Mouse (Mus musculus): ENCODE data around the gene Bcl7b. TPM values are rescaled to one million over a fixed set of nuclear protein-coding genes. Genes with fewer than 3 reads are reported as not detected.

Bcl7b gene
- polyA plus RNA-seq, 1 experiment from 2014 or later = 50.2 TPM

- DNase-seq (no peak), ATAC-seq (ENCODE audit: insufficient read depth) (no peak)
- Histone ChIP-seq H3K4me2 (no peak overlapping the region), H3K4me1 (ENCODE audit: insufficient read depth) (no peaks in the 10 kb centered on the region), H3K9me3 (ENCODE audit: low read depth, low read length) (no peaks in the 10 kb centered on the region), H3K27me3 (ENCODE audit: insufficient read depth, low read length) (no peaks in the 10 kb centered on the region), H3K36me3 (ENCODE audit: insufficient read depth) (peaks cover 93% of the 10 kb centered on the region), H3K4me3 (ENCODE audit: low read depth, low read length) (no peak overlapping the region), H3K27ac (ENCODE audit: low read depth) (no peak overlapping the region), H3K9ac (no peak overlapping the region)
- 85% methylated on average over 4 of the region's 4 CpGs for WGBS
- no peak for TF ChIP-seq CTCF (IDR thresholded peaks at IDR 0.05; ENCODE audit: low read depth)
Measured at GRCm38 (mm10) chr5:135230186-135230585, 62.1 kb downstream of the Bcl7b start.

Small RNA genes within 50 kb of the gene (microRNA-seq; reads per million reads assigned to microRNA genes)
- not detected for gene Gm25315 (ENCODE audit: borderline number of aligned reads)

Other genes starting within 250 kb of the Bcl7b start
- 23.0 and 23.9 TPM in 2 replicates for gene Mettl27, start 235.9 kb upstream of the Bcl7b start, polyA plus RNA-seq (2014; fragmentation: Nextera tagmentation; extraction: Ambion mirVana)
- gene Cldn4, start 221.3 kb upstream of the Bcl7b start, polyA plus RNA-seq (2014; fragmentation: Nextera tagmentation; extraction: Ambion mirVana) = 41.9 and 42.4 TPM in 2 replicates
- gene Cldn3, start 182.1 kb upstream of the Bcl7b start, polyA plus RNA-seq (2014; fragmentation: Nextera tagmentation; extraction: Ambion mirVana) = 137 and 139 TPM in 2 replicates
- gene Abhd11, start 159.1 kb upstream of the Bcl7b start, polyA plus RNA-seq (2014; fragmentation: Nextera tagmentation; extraction: Ambion mirVana) = 60.0 and 71.0 TPM in 2 replicates
- 13.2 and 14.5 TPM in 2 replicates for gene Stx1a, start 144.8 kb upstream of the Bcl7b start, polyA plus RNA-seq (2014; fragmentation: Nextera tagmentation; extraction: Ambion mirVana)
- 31.9 and 33.2 TPM in 2 replicates for gene Dnajc30, start 104.1 kb upstream of the Bcl7b start, polyA plus RNA-seq (2014; fragmentation: Nextera tagmentation; extraction: Ambion mirVana)
- 102 and 116 TPM in 2 replicates for gene Bud23, start 103.3 kb upstream of the Bcl7b start, polyA plus RNA-seq (2014; fragmentation: Nextera tagmentation; extraction: Ambion mirVana)
- gene Vps37d, start 90.0 kb upstream of the Bcl7b start, polyA plus RNA-seq (2014; fragmentation: Nextera tagmentation; extraction: Ambion mirVana) = 5.6 and 7.1 TPM in 2 replicates
- 2.1 and 2.5 TPM in 2 replicates for gene Mlxipl, start 78.4 kb upstream of the Bcl7b start, polyA plus RNA-seq (2014; fragmentation: Nextera tagmentation; extraction: Ambion mirVana)
- 22.5 and 25.8 TPM in 2 replicates for gene Tbl2, start 18.6 kb upstream of the Bcl7b start, polyA plus RNA-seq (2014; fragmentation: Nextera tagmentation; extraction: Ambion mirVana)
- gene Baz1b, start 19.0 kb downstream of the Bcl7b start, polyA plus RNA-seq (2014; fragmentation: Nextera tagmentation; extraction: Ambion mirVana) = 68.9 and 70.9 TPM in 2 replicates
- 0.43 and 0.65 TPM in 2 replicates for gene Fzd9, start 82.9 kb downstream of the Bcl7b start, polyA plus RNA-seq (2014; fragmentation: Nextera tagmentation; extraction: Ambion mirVana)
- 0.15 TPM in 1 of 2 replicates, not detected in the other for gene Fkbp6, start 181.8 kb downstream of the Bcl7b start, polyA plus RNA-seq (2014; fragmentation: Nextera tagmentation; extraction: Ambion mirVana)
- not detected in 2 replicates for gene Trim50, start 185.0 kb downstream of the Bcl7b start, polyA plus RNA-seq (2014; fragmentation: Nextera tagmentation; extraction: Ambion mirVana)
- 26.7 and 30.7 TPM in 2 replicates for gene Nsun5, start 201.7 kb downstream of the Bcl7b start, polyA plus RNA-seq (2014; fragmentation: Nextera tagmentation; extraction: Ambion mirVana)
- gene Pom121, start 226.3 kb downstream of the Bcl7b start, polyA plus RNA-seq (2014; fragmentation: Nextera tagmentation; extraction: Ambion mirVana) = 18.9 and 19.1 TPM in 2 replicates